Mouse (Mus musculus) bone marrow macrophage, adult 2 months (primary cell): ENCODE results near the gene Sult2b1.

Experiments
- CTCF ChIP-seq: IDR thresholded peaks from 2 replicates; pipeline ENCODE4 v1.5.1; 2012; ENCODE audit warnings: low read depth, mild to moderate bottlenecking, low read length, moderate library complexity
- POLR2A ChIP-seq: IDR thresholded peaks from 2 replicates; pipeline ENCODE4 v1.6.1; 2012; ENCODE audit warnings: mild to moderate bottlenecking, low read depth, low read length, borderline replicate concordance

GRCm38 (mm10) chr7:45748110-45748509 lies 36.4 kb downstream of the Sult2b1 start:
- TF ChIP-seq CTCF: no peak
- no peak for TF ChIP-seq POLR2A
